Mouse (Mus musculus) heart, adult 9 months (tissue): ENCODE measurements around the gene Cblc.

Source experiments
- DNase-seq, 2 experiments: peaks; one replicate each; pipeline ENCODE4 v3.0.0; 2022; ENCODE audit warnings: low spot score in 2 of 2

Cblc gene

DNA sequence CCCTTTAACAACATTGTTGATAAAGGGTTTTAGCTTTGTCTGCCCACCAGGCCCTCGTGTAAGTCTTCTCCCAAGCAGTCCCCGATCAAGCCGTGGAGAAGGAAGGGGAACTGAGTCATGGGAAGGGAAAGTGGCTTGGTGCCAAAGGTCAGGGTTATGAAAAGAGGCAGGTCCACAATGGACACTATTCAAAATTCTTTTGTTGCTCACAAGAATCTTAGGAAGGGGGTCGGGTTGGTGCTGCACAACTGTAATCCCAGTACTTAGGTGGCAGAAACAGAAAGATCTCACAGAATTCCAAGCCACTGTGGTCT is 45.6 kb downstream of the Cblc start:
- DNase-seq: no peak

DNA sequence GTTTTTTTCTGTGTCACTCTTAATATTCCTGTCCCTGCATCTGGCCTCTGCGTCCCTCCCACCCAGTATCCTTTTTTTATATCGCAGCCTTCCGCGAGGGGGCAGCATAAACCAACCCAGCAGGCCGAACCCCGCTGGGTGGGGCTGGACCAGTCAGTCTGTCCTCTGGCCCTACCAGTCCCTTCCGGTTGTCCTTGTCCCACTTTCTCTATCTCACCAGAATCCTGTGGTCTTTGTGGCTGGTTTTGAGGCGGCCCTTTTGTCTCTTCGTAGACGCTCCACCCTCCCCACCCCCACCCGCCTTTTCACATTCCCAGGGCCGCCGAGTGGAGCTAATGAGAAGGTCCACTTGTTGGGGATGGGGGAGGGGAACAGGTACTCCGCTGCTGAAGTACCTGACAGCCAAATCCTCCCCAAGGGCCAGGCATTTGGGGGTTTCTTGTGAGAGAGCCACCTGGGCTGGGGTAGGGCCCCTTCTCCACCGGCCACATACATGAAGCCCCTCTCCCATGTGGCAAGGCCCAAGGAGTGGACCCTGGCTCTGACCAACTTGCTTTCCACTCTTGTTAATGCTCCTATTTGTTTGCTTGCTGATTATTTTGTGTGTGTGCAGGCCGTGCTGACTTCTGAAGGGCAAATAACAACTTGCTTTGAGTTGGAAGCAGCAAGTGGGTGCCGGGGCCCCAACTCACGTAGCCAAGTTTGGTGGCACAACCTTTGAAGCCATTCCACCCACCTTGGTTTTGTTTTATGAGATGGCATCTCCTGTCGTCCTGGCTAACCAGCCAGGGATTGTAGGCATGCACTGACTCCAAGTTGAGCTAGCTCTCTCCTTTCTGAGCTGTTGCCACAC is 46.2 kb downstream of the Cblc start, which contains the start of gene Nectin2:
TSS of gene Nectin2 (minus strand) at position 267 of the 853 bp plus-strand sequence.
- DNase-seq: peak; percentile 91 to 92

DNA sequence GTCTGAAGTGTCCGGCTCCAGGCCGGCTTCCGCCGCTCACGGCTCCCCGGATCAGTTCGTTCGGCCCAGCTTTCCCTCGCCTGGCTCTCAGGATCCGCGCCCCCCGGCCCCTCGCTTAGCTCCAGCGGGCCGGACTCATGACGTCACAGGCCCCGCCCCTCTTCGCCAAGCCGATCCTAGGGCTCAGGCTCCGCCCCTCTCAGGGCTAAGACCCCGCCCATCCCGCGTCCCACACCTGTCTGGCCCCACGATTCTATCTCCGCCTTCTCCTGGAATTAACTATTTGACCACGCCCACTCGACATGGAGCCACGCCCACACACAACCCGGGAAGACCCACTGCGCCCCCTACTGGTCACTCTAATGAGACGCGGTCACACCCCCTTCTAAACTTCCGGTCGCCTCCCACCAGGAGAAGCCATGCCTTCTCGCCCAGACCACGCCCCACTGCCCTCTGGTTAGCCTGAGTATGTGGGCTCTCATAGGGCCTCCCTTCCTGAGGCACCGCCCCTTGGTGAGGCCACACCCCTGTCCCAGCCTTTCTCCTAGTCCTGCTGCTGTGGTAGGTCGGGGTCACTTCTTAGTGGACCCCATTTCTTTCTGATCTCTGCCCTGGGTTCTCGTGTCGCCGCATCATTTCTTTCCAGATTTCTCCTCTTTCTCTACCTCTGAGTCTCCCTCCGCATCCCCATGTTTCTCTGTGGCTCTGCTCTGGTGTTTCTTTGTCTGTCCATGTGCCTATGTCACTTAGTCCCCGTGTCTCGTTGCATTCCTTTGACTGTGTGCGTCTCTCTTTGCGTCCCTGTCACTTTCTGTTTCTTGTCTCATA is 47.0 kb downstream of the Cblc start:
- peak; percentile 97 for DNase-seq

DNA sequence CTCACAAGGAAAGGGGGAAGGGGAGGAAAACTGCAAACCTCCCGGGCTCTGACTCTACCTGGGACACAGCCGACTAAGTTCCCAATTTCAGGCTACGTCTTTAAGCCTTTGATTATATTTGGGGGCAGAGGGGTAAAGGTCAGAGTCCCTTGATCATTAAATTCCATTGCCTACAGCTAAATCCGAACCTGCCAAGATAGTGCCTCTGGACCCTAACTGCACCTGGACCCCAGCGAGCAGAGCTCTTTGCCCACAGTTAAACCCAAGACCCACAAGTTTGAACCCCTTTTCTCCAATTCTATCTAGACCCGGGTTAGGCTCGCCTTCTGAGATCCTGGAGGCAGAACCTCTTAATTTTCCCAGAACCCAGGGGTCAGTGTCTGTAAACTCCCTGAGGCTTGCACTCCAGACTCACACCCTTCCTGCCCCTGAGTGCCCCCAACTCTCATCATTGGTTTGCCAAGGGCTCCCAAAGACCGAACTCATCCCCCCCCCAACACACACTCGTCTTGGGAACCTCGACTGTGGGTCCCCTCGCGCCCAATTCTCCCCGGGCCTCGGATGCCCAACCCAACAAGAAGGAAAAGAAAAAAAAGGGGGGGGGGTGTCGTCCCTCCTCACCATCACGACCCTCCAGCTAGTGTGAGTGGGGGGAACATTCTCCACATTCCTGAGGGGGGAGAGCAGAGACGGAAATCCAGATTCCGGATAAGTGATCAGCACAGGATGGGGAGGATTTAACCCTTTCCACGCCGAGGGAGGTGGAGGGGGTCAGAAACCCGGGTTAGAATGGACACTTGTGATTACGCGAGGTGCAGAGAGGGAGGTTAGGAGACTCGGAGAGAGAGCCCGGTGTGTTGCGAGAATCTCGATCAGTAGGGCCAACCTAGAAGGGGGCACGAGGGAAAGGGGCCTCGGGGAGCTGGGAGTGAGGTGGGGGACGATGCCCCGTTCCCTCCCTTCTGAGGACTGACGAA is 48.1 kb downstream of the Cblc start:
- peak in 1 of 2 experiments; percentile 51 for DNase-seq

DNA sequence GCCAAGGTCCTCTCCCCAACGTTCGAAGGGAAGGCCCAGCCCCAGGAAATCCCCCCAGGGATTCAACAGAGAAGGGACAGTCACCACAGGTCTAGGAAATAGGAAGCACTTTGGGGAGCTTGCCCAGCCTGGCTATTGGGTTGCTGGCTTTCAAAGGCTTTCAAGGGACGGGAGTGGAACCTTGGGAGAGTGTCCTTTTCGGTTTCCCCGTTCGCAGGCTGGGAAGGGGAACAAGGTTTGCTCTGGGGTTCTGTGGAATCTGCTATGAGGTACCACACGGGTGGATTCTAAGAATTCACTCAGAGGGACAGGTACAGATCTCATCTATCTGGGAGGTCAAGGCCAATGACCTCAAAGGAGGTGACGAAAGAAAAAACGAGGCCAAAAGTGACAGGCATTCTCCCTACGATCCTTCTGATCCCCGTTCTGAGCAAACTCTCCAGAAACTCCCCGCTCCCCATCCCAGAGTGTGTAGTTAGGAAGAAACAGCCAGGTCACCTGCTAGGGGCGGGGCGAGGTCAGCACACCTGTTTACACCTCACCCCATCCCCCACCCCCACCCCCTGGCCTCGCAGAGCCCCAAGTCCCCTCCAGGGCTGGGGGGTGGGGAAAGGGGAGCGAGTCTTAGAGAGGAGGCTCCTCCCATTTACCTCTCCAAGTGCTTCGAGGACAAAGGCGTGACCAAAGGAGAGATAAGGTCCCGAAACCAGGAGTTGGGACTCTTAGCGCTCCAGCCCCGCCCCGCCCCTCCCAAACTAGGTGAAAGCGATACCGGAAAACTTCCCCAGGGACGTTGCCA is 49.0 kb downstream of the Cblc start:
- no peak for DNase-seq

DNA sequence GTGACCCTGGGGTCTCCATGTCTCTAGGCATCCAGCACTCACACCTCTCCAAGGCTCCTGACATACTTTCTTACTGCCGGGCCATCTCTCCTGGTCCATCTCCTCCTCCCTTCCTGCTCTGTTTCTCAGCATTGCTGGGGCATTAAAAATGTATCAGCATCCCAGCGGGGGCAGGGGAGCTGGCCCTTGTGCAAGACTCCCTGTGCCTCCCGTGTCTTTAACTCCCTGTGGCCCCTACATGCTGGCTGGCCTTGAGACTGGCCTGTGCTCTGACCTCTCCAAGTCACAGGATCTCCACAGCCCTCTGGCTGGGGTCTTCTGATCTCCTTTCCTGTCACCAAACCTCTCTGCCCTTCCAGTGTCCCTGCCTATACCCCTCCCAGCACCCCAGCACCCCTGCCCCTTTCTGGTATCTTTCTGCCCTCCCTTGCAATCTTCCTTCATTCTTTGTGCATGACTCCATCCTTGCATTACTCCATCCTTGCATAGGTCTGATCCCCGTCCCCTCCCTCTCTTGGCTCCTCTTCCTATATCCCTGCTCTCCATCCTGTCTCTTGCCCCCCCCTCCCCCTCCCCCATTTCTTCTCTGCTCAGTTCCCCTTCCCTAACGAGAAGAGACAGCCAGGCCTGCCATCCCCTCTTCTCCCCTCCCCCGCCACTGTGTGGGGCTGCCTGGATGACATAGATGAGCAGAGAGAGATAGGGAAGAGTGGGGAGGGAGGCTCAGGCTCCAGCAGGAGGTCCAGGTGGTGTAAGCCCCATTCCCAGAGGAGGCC is 50.0 kb downstream of the Cblc start:
- DNase-seq: no peak

DNA sequence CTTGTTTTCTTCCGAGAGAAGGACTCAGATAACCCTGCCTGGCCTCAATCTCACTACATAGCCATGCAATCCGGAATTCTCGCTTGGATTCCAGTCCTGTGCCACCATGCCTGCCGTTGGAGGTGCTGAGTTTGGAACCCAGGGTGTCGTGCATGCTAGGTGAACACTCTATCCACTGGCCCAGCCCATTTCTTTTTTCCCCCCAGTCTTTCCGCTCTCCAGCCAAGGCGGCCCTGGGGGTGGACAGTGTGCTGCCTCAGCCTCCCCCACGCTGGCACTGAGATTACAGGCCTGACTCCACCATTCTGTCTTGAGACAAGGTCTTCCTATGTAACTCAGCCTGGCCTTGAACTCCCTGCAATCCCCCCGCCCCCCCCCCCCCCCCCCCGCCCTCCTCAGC is 50.6 kb downstream of the Cblc start:
- DNase-seq: no peak

DNA sequence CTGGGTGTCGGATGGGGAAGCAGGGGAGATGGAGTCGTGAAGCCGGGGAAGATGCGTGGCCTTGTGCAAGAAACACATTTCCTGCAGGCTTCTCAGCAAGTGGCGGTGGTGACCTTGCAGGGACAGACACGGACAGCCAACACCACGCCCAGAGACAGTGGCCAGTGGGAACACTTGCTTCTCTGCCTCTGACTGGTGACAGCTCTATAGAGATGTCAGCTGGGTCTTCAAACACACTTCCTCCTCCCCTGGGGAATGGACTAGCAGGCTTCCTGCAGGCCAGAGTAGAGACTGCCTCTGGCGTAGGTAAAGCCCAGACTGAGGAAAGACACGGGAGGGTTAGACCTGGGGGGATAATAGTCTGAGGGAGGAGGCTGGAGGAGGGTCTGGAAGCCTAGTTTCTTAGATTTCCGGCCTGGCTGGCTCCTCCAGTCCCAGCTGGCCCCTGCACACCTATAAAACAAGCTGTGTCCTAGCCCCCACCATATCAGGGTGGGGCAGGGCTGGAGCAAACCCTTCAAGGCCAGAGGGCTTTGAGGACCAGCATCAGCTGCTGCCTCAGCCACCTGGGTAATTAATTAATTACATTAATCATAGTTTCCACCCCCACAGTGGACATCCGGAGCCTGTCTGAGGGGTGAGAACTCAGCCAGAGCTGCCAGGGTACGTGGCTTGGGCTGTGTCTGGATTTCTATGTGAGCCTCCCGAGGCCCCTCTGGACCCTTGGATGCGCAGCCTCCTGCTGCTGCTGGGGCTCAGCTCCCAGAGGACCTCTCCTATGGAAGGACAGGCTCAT is 51.8 kb downstream of the Cblc start:
- DNase-seq: peak; percentile 83 to 88

DNA sequence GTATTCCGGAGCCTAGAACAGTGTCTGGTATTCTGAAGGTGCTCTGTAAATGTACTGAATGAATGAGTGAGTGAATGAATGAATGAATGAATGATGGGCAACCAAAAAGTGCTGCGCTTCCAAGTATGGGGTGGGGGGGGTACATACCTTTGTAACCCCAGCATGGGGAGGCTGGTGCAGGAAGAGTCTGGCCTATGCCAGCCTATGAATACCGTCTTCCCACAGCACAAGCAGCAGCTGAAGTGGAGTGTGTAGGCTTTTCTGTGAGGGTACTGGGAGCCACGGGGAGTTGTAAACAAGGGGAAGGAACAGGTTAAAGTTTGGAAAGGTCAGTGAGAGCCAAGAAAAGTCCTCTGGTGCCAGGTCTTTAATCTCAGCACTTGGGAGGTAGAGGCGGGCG is 52.8 kb downstream of the Cblc start:
- DNase-seq: no peak

DNA sequence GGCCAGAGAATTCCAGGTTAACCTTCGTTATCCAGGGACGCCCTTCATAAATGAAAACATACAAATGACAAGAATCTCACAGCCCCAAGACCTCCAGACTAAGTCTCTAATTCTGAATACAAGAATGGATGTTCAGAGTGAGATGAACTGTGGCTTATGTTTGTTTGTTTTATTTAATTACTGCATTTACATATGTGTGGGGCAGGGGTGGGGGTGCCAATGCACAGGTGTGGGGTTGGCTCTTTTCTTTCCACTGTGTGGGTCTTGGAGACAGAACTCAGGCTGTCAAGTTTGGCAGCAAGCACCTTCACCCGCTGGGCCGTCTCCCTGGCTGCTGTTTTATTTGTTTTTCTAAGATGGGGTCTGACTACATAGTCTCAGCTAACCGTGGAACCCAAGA is 54.1 kb downstream of the Cblc start:
- no peak for DNase-seq

DNA sequence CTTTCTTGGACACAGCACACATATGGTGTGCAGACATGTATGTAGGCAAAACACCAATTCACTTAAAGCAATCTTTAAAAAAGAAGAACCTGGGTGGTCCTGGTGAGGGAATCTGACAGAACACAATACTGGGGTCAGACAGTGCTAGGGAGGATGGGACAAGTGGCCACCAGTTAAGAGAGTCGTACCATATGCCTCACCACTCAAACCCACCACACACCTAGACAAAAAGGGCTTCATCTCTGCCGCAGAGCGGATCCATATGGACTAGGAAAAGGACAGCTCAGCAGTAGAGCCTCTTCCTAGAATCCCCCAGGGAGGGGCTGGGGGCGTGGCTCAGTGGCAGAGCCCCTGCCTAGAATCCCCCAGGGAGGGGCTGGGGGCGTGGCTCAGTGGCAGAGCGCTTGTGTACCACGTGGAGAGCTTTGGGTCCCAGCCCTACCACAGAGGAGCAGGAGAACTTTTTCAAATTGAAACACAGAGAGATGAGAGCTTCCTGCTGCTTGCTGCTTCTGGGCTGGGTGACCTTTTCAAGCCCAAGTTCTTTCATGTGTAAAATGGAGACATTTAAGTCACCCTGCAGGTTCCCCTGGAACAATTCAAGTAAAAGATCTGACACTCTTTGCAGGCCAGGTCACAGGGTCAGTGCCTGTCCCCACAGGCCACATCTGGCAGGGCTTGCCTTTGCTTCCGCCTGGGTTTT is 55.1 kb downstream of the Cblc start:
- no peak for DNase-seq

DNA sequence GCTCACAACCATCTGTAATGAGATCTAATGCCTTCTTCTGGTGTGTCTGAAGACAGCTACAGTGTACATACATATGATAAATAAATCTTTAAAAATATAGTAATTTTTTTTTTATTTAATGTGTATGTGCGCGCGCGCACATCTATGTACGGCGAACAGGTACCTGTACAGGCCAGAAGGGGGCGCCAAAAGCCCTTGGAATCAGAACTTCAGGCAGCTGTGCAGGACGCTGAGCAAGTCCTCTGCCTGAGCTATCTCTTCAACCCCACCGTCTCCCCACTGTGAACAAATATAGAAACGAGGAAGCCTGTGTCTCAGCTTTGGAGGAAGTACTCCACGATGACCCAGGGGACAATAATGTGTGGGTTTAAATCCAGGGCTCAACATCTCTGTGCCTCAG is 56.3 kb downstream of the Cblc start:
- DNase-seq: no peak

DNA sequence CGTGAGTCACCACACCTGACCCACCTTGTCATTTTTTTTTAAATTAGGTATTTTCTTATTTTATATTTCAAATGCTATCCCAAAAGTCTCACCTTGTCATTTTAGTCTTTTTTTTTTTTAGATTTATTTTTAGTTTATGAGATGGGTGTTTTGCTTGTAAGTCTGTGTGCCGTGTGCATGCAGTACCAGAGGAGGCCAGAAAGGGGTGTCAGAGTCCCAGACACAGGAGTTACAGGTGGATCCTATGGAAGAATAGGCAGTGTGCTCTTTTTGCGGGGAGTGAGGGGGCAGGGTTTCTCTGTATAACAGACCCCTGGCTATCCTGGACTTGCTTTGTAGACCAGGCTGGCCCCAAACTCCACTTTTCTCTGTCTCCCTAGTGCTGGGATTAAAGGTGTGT is 57.8 kb downstream of the Cblc start:
- no peak for DNase-seq

DNA sequence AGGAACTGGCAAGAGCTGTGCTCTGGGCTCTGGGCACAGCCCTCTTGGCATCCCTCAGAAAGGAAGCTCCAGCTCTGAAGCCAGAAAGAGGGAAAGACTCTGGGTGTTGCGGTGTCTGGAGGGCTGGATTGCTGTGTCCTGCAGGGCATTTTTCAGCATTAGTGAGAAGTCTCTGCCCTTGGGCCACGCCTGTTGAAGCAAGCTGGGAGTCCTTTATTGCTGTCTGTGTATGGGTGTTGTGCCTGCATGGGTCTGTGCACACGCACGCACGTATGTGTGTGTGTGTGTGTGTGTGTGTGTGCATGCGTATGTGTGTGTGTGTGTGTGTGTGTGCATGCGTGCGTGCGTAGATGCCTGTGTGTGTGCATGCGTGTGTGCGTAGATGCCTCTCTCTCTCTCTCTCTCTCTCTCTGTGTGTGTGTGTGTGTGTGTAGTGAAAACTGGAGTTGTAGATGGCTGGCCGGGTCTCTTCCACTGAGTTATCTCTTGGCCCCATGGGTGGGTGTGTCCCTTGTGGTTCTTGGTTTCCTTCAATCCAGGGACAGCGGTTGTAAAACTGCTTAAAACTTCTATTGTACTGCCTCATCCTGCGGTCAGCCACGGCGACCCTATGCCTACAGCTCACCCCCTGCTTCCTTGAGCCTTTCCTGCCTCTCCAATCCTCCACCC is 60.1 kb downstream of the Cblc start:
- DNase-seq: no peak

DNA sequence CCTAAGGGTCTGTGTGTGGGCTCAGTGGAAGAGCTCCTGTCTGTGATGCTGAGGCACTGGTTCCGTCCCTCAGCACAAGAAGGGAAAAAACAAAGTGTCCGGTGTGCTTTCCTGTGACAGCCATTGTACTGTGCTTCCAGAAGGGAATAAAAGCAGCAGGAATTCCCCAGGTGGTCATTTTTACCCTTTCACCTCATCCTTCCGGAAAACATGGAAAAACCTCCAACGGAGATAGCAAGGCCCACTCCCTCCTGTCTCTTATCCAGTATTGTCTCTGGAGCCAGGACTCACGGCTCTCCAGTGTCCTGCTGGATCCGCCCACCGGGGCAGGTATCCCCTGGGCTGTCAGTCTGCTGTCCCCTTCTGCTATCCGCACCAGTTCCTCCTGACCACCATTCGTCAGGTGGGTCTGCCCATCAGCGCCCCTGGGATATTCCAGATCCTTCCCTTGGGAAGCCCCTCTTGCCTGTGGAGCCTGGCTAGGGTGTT is 62.4 kb downstream of the Cblc start:
- DNase-seq: no peak
